11 mouse cellular contexts compared by ENCODE assay signal in the genomic region with DNA sequence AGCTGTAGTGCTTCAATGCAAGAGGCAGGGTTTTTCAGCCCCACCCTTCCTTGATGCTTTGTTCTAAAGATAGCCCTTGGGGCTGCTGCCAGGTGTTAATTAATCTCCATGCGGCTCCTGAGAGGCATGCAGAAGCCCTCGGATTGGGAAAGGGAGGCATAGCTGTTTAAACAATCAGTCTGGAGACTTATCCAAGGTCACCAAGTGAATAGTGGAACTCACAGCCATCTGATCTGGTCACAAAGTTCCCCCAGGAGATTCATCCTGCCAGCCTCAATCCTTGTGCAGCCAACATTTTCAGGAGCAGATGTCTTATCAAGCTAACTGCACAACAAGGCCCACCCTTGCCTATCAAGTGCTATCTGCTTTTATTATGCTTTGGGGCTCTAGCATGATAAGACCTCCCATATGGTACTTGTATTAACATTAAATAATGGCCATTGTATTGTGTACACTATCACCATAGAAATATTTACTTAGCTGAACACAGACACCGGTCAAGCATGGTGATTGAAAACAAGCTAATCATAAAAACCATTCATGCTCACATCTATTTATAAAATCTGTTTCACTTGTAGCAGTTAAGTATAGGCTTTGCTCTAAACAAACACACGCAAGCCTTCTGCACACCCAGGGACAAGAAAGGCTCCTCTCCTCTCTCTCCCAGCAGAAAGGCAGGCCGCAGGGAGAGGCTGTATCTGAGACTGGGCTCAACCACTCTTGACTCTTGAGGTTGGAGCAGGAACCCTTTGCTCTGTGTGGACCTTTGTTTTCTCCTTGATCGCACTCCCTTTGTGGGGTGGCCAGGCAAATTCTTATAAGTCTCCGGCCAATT.
DNase-seq lines count a peak whose midpoint lies in the region; ATAC-seq and TF ChIP-seq lines count a peak whose summit lies in the region.
"Had no signal": no experiment of that assay in that cellular context is flagged by ENCODE, and none has a peak within 500 bp of the region (broad histone marks: within the 10 kb centered on the region; RNA-seq: fewer than 3 reads in every experiment).

No protein-coding gene starts in this region.

- no peaks in the 10 kb centered on the region for H3K36me3 ChIP-seq in thymus, adult 2 months (ENCODE audit: control insufficient read depth, insufficient read depth, low read length)
- no peaks in the 10 kb centered on the region for H3K36me3 ChIP-seq in stomach, postnatal 0 days (ENCODE audit: control insufficient read depth, insufficient read depth, low read length)
- H3K36me3 ChIP-seq in midbrain, embryonic 13.5 days = no peaks in the 10 kb centered on the region

- H3K9ac ChIP-seq in stomach, postnatal 0 days (ENCODE audit: low read length) = no peak overlapping the region
- H3K9ac ChIP-seq in midbrain, embryonic 13.5 days (replicated peaks) = no peak overlapping the region

- 69% methylated on average over 7 of the region's 7 CpGs for WGBS in thymus, adult 2 months
- 40% methylated on average over 7 of the region's 7 CpGs for WGBS in stomach, postnatal 0 days
- WGBS in midbrain, embryonic 13.5 days = 72% methylated on average over 7 of the region's 7 CpGs

- no peaks in the 10 kb centered on the region for H3K9me3 ChIP-seq in stomach, postnatal 0 days (ENCODE audit: control insufficient read depth, low read length)
- H3K9me3 ChIP-seq in midbrain, embryonic 13.5 days = no peaks in the 10 kb centered on the region

- no peak for TF ChIP-seq EP300 in stomach, postnatal 0 days (optimal IDR thresholded peaks at IDR 0.05)

- TF ChIP-seq POLR2A in thymus, adult 2 months (IDR thresholded peaks at IDR 0.05; ENCODE audit: control insufficient read depth, extremely low read depth, insufficient read depth, low read length, poor library complexity) = no peak

- H3K27me3 ChIP-seq in thymus, adult 2 months (ENCODE audit: control insufficient read depth, insufficient read depth, low read length) = no peaks in the 10 kb centered on the region
- no peaks in the 10 kb centered on the region for H3K27me3 ChIP-seq in stomach, postnatal 0 days (ENCODE audit: control insufficient read depth, insufficient read depth, low read length)
- H3K27me3 ChIP-seq in midbrain, embryonic 13.5 days = peaks cover 10% of the 10 kb centered on the region

- no peak overlapping the region for H3K4me3 ChIP-seq in thymus, adult 2 months (ENCODE audit: control insufficient read depth, insufficient read depth, low read length)
- no peak overlapping the region for H3K4me3 ChIP-seq in stomach, postnatal 0 days (ENCODE audit: low read depth, low read length)
- H3K4me3 ChIP-seq in midbrain, embryonic 13.5 days (replicated peaks) = no peak overlapping the region

- H3K27ac ChIP-seq in thymus, adult 2 months (ENCODE audit: control insufficient read depth, insufficient read depth, low read length) = peak overlapping the region; percentile 79
- no peak overlapping the region for H3K27ac ChIP-seq in stomach, postnatal 0 days (replicated peaks)
- no peak overlapping the region for H3K27ac ChIP-seq in midbrain, embryonic 13.5 days

- H3K4me1 ChIP-seq in thymus, adult 2 months (replicated peaks; ENCODE audit: control insufficient read depth, insufficient read depth, low read length) = peaks cover 48% of the 10 kb centered on the region
- H3K4me1 ChIP-seq in stomach, postnatal 0 days (replicated peaks; ENCODE audit: control insufficient read depth, insufficient read depth) = no peaks in the 10 kb centered on the region
- H3K4me1 ChIP-seq in midbrain, embryonic 13.5 days (replicated peaks) = no peaks in the 10 kb centered on the region

- peak; percentile 40 for DNase-seq in CD4-positive, CD25-positive, alpha-beta regulatory T cell, adult 2 months (ENCODE audit: low read depth, low spot score)
- DNase-seq in thymus, adult 2 months = no peak
- DNase-seq in thymus, postnatal 4 days = no peak
- peak; percentile 57 for DNase-seq in kidney, postnatal 14 days
- DNase-seq in stomach, postnatal 0 days (ENCODE audit: low spot score) = peak; percentile 32
- no peak for DNase-seq in frontal cortex, postnatal 36 days (ENCODE audit: low spot score in 2 of 2)
- DNase-seq: cerebellum, adult 9-11 months had no signal

- H3K4me2 ChIP-seq in stomach, postnatal 0 days (replicated peaks; ENCODE audit: low read depth) = no peak overlapping the region
- no peak overlapping the region for H3K4me2 ChIP-seq in midbrain, embryonic 13.5 days (replicated peaks)
- H3K4me2 ChIP-seq: liver, embryonic 11.5 days had no signal

- TF ChIP-seq CTCF in thymus, adult 2 months (IDR thresholded peaks at IDR 0.05; ENCODE audit: borderline replicate concordance, control insufficient read depth, extremely low read depth, insufficient read depth, low read length, poor library complexity) = no peak
- no peak for TF ChIP-seq CTCF in stomach, postnatal 0 days (IDR thresholded peaks at IDR 0.05; ENCODE audit: low read depth)

- no peak for ATAC-seq in CD4-positive, CD25-positive, alpha-beta regulatory T cell, adult 4 months
- no peak for ATAC-seq in stomach, postnatal 0 days (ENCODE audit: low FRiP score, low TSS enrichment)
- ATAC-seq in midbrain, embryonic 13.5 days = no peak
- ATAC-seq: Patski had no signal

Comparison
In these comparisons a context has a peak if more than half of its experiments do, and no peak if none do; other contexts are left out.
1. DNase-seq: peak in CD4-positive, CD25-positive, alpha-beta regulatory T cell, adult 2 months (single experiment), kidney, postnatal 14 days (single experiment) and stomach, postnatal 0 days (single experiment); none in thymus, adult 2 months (single experiment), thymus, postnatal 4 days (single experiment) and frontal cortex, postnatal 36 days (0 of 2).